Mouse (Mus musculus): ENCODE measurements around the gene Ngdn. TPM values are rescaled to one million over a fixed set of nuclear protein-coding genes. Genes with fewer than 3 reads are reported as not detected.

Gene Ngdn
- total RNA-seq, 2 experiments from 2014 or later: 50.2 to 75.3 TPM

- ATAC-seq (replicated peaks; ENCODE audit: poor library complexity, severe bottlenecking): no peak
These were observed 50.1 kb downstream of the Ngdn start for GRCm38 (mm10) chr14:55065391-55065790.

- no peak for ATAC-seq (replicated peaks; ENCODE audit: poor library complexity, severe bottlenecking)
These were observed 50.8 kb downstream of the Ngdn start for GRCm38 (mm10) chr14:55066042-55066441.

GRCm38 (mm10) chr14:55071756-55072155, 56.5 kb downstream of the Ngdn start:
- ATAC-seq (replicated peaks; ENCODE audit: poor library complexity, severe bottlenecking): no peak

Other genes starting within 250 kb of the Ngdn start
- gene Slc7a8, start 233.5 kb upstream of the Ngdn start, total RNA-seq (2014; fragmentation: Nextera tagmentation): 7.6 and 8.3 TPM in 2 replicates
- 2.0 and 3.2 TPM in 2 replicates for gene Slc7a8, start 233.5 kb upstream of the Ngdn start, total RNA-seq (2017)
- gene Rnf212b, start 201.3 kb upstream of the Ngdn start, total RNA-seq (2014; fragmentation: Nextera tagmentation): not detected in 2 replicates
- gene Rnf212b, start 201.3 kb upstream of the Ngdn start, total RNA-seq (2017): not detected in 2 replicates
- gene Homez, start 144.5 kb upstream of the Ngdn start, total RNA-seq (2014; fragmentation: Nextera tagmentation): 14.3 and 19.1 TPM in 2 replicates
- 8.4 and 8.7 TPM in 2 replicates for gene Homez, start 144.5 kb upstream of the Ngdn start, total RNA-seq (2017)
- 12.2 and 21.1 TPM in 2 replicates for gene Ppp1r3e, start 137.9 kb upstream of the Ngdn start, total RNA-seq (2014; fragmentation: Nextera tagmentation)
- 2.5 and 2.9 TPM in 2 replicates for gene Ppp1r3e, start 137.9 kb upstream of the Ngdn start, total RNA-seq (2017)
- 9.4 and 13.5 TPM in 2 replicates for gene Bcl2l2, start 132.1 kb upstream of the Ngdn start, total RNA-seq (2014; fragmentation: Nextera tagmentation)
- gene Bcl2l2, start 132.1 kb upstream of the Ngdn start, total RNA-seq (2017): 9.9 and 10.9 TPM in 2 replicates
- not detected in 2 replicates for gene Gm20521, start 132.0 kb upstream of the Ngdn start, total RNA-seq (2014; fragmentation: Nextera tagmentation)
- gene Gm20521, start 132.0 kb upstream of the Ngdn start, total RNA-seq (2017): not detected in 2 replicates
- 181 and 215 TPM in 2 replicates for gene Pabpn1, start 123.0 kb upstream of the Ngdn start, total RNA-seq (2014; fragmentation: Nextera tagmentation)
- gene Pabpn1, start 123.0 kb upstream of the Ngdn start, total RNA-seq (2017): 286 and 319 TPM in 2 replicates
- gene Slc22a17, start 102.3 kb upstream of the Ngdn start, total RNA-seq (2014; fragmentation: Nextera tagmentation): 1.4 and 2.8 TPM in 2 replicates
- 0.52 and 0.77 TPM in 2 replicates for gene Slc22a17, start 102.3 kb upstream of the Ngdn start, total RNA-seq (2017)
- not detected in 2 replicates for gene Efs, start 89.3 kb upstream of the Ngdn start, total RNA-seq (2014; fragmentation: Nextera tagmentation)
- gene Efs, start 89.3 kb upstream of the Ngdn start, total RNA-seq (2017): not detected in 2 replicates
- gene Il25, start 82.8 kb upstream of the Ngdn start, total RNA-seq (2014; fragmentation: Nextera tagmentation): not detected in 2 replicates
- not detected in 2 replicates for gene Il25, start 82.8 kb upstream of the Ngdn start, total RNA-seq (2017)
- gene Cmtm5, start 79.2 kb upstream of the Ngdn start, total RNA-seq (2014; fragmentation: Nextera tagmentation): not detected in 2 replicates
- not detected in 2 replicates for gene Cmtm5, start 79.2 kb upstream of the Ngdn start, total RNA-seq (2017)
- gene Myh6, start 48.5 kb upstream of the Ngdn start, total RNA-seq (2014; fragmentation: Nextera tagmentation): not detected in 2 replicates
- gene Myh6, start 48.5 kb upstream of the Ngdn start, total RNA-seq (2017): not detected in 2 replicates
- not detected in 2 replicates for gene Gm17428, start 38.5 kb upstream of the Ngdn start, total RNA-seq (2014; fragmentation: Nextera tagmentation)
- not detected in 2 replicates for gene Gm17428, start 38.5 kb upstream of the Ngdn start, total RNA-seq (2017)
- not detected in 2 replicates for gene Myh7, start 20.8 kb upstream of the Ngdn start, total RNA-seq (2014; fragmentation: Nextera tagmentation)
- not detected in 2 replicates for gene Myh7, start 20.8 kb upstream of the Ngdn start, total RNA-seq (2017)
- gene Zfhx2, start 76.9 kb downstream of the Ngdn start, total RNA-seq (2014; fragmentation: Nextera tagmentation): 3.0 and 5.2 TPM in 2 replicates
- gene Zfhx2, start 76.9 kb downstream of the Ngdn start, total RNA-seq (2017): 0.26 and 0.82 TPM in 2 replicates
- 11.9 and 16.2 TPM in 2 replicates for gene Thtpa, start 79.3 kb downstream of the Ngdn start, total RNA-seq (2014; fragmentation: Nextera tagmentation)
- 10.0 and 13.0 TPM in 2 replicates for gene Thtpa, start 79.3 kb downstream of the Ngdn start, total RNA-seq (2017)
- 56.6 and 87.9 TPM in 2 replicates for gene Ap1g2, start 91.1 kb downstream of the Ngdn start, total RNA-seq (2014; fragmentation: Nextera tagmentation)
- 12.4 and 15.1 TPM in 2 replicates for gene Ap1g2, start 91.1 kb downstream of the Ngdn start, total RNA-seq (2017)
- not detected in 2 replicates for gene Jph4, start 101.5 kb downstream of the Ngdn start, total RNA-seq (2014; fragmentation: Nextera tagmentation)
- not detected in 2 replicates for gene Jph4, start 101.5 kb downstream of the Ngdn start, total RNA-seq (2017)
- not detected in 2 replicates for gene Dhrs2, start 206.6 kb downstream of the Ngdn start, total RNA-seq (2014; fragmentation: Nextera tagmentation)
- gene Dhrs2, start 206.6 kb downstream of the Ngdn start, total RNA-seq (2017): not detected in 2 replicates